Mouse (Mus musculus): Measurements from ENCODE around the gene Egf. TPM values are rescaled to one million over a fixed set of nuclear protein-coding genes. Genes with fewer than 3 reads are reported as not detected.

Gene Egf
- total and polyA plus RNA-seq, 2 experiments from 2014 or later: 1.2 to 1.3 TPM

- 47% methylated on average over 8 of the region's 8 CpGs for WGBS
- H3K36me3 ChIP-seq (ENCODE audit: insufficient read depth, low read length): no peaks in the 10 kb centered on the region
- ATAC-seq (ENCODE audit: low FRiP score) (no peak), DNase-seq (ENCODE audit: low spot score) (peak; percentile 6)
- H3K27me3 ChIP-seq (ENCODE audit: insufficient read depth, low read length): no peaks in the 10 kb centered on the region
- H3K9me3 ChIP-seq (ENCODE audit: low read length): no peaks in the 10 kb centered on the region
- no peaks in the 10 kb centered on the region for H3K4me1 ChIP-seq (ENCODE audit: insufficient read depth, low read length)
- H3K4me3 ChIP-seq (ENCODE audit: low read depth, low read length): no peak overlapping the region
- no peak overlapping the region for H3K9ac ChIP-seq (replicated peaks; ENCODE audit: low read length, poor library complexity, severe bottlenecking)
- no peak overlapping the region for H3K27ac ChIP-seq (ENCODE audit: low read depth, low read length)
- H3K4me2 ChIP-seq (ENCODE audit: low read depth, low read length, poor library complexity, severe bottlenecking): no peak overlapping the region
- peak; percentile 64 for TF ChIP-seq CTCF (IDR thresholded peaks at IDR 0.05)
Observed at GRCm38 (mm10) chr3:129744803-129745202, 10.3 kb downstream of the Egf start.

- DNase-seq (ENCODE audit: low spot score) (no peak), ATAC-seq (ENCODE audit: low FRiP score) (no peak)
- H3K9me3 ChIP-seq (ENCODE audit: low read length): no peaks in the 10 kb centered on the region
- no peak overlapping the region for H3K4me2 ChIP-seq (ENCODE audit: low read depth, low read length, poor library complexity, severe bottlenecking)
- H3K27me3 ChIP-seq (ENCODE audit: insufficient read depth, low read length): no peaks in the 10 kb centered on the region
- H3K36me3 ChIP-seq (ENCODE audit: insufficient read depth, low read length): no peaks in the 10 kb centered on the region
- H3K9ac ChIP-seq (replicated peaks; ENCODE audit: low read length, poor library complexity, severe bottlenecking): no peak overlapping the region
- no peak for TF ChIP-seq CTCF (IDR thresholded peaks at IDR 0.05)
- H3K27ac ChIP-seq (ENCODE audit: low read depth, low read length): no peak overlapping the region
- H3K4me3 ChIP-seq (ENCODE audit: low read depth, low read length): no peak overlapping the region
- WGBS: 80% methylated on average over 6 of the region's 6 CpGs
- H3K4me1 ChIP-seq (ENCODE audit: insufficient read depth, low read length): no peaks in the 10 kb centered on the region
Observed at GRCm38 (mm10) chr3:129742781-129743180, 12.3 kb downstream of the Egf start.

DNA sequence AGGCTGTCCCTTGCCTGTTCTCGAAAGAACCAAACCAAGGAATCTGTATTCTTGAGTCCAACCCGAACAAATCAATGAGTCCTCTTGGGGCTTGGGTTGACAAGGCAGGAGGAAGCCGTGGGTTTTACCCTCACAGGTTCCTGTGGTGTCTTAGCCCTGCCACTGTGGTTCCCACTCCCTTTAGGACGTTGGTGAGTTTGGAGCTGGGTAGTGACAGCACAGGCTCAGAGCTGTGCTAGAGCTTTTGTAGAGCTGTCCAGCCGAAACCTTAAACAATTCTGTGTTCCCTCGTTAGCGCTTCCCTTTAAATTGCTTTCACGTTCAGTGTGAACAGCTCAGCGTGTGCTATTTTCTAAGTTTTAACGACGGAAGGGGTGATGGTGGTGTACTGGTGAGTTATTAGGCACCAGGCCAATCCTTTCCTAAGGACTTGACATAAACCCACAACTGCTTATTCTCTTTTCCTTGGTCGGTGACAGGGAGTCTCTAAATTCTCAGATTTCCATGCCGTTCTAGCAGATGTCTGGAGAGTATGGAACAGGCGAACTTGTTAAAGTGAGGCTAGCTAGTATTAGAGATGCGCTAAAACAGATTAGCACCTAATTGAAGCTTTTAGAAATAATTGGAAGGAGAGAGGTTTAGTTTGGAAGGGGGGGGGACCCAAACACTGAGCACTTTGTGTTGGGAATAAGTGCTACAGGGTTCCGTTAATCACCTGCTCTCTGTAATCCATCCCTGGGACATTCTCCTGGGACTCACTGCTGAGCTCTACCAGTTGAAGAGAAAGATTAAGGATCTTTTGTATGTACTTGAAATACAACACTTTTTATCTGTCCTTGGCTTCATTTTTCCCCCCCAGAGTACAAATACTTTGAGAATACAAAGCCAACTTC, 16.6 kb downstream of the Egf start:
- H3K36me3 ChIP-seq (ENCODE audit: insufficient read depth, low read length): no peaks in the 10 kb centered on the region
- DNase-seq (ENCODE audit: low spot score) (no peak), ATAC-seq (ENCODE audit: low FRiP score) (no peak)
- 69% methylated on average over 16 of the region's 16 CpGs for WGBS
- H3K9me3 ChIP-seq (ENCODE audit: low read length): no peaks in the 10 kb centered on the region
- no peak for TF ChIP-seq CTCF (IDR thresholded peaks at IDR 0.05)
- no peak overlapping the region for H3K4me2 ChIP-seq (ENCODE audit: low read depth, low read length, poor library complexity, severe bottlenecking)
- no peaks in the 10 kb centered on the region for H3K4me1 ChIP-seq (ENCODE audit: insufficient read depth, low read length)
- H3K9ac ChIP-seq (replicated peaks; ENCODE audit: low read length, poor library complexity, severe bottlenecking): no peak overlapping the region
- H3K27ac ChIP-seq (ENCODE audit: low read depth, low read length): no peak overlapping the region
- no peak overlapping the region for H3K4me3 ChIP-seq (ENCODE audit: low read depth, low read length)
- H3K27me3 ChIP-seq (ENCODE audit: insufficient read depth, low read length): no peaks in the 10 kb centered on the region

DNA sequence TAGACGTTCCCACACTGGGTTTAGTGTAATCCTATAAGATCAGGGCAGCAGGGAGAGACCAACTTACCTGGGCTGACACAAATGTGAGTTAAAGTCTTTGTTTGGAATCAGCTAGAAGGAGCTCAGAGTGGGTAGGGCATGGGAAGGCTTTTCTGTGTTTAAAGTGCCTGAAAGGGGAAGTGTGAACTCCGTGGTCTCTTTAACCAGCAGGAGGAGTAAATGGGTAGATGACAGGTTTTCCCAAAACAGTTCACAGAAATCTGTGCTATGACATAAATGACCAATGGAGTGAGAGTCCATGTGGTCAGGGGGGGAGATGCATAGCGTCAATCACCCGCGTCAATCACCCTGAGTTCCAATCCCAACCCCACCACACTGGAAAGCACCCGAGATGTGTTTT, 23.5 kb downstream of the Egf start:
- Histone ChIP-seq H3K9ac (replicated peaks; ENCODE audit: low read length, poor library complexity, severe bottlenecking) (no peak overlapping the region), H3K36me3 (ENCODE audit: insufficient read depth, low read length) (no peaks in the 10 kb centered on the region), H3K27ac (ENCODE audit: low read depth, low read length) (no peak overlapping the region), H3K4me1 (ENCODE audit: insufficient read depth, low read length) (no peaks in the 10 kb centered on the region), H3K9me3 (ENCODE audit: low read length) (no peaks in the 10 kb centered on the region), H3K4me2 (ENCODE audit: low read depth, low read length, poor library complexity, severe bottlenecking) (no peak overlapping the region), H3K4me3 (ENCODE audit: low read depth, low read length) (no peak overlapping the region), H3K27me3 (ENCODE audit: insufficient read depth, low read length) (no peaks in the 10 kb centered on the region)
- WGBS: 84% methylated on average over 6 of the region's 6 CpGs
- DNase-seq (ENCODE audit: low spot score): no peak
- no peak for ATAC-seq (ENCODE audit: low FRiP score)
- TF ChIP-seq CTCF (IDR thresholded peaks at IDR 0.05): no peak

- Histone ChIP-seq H3K4me1 (ENCODE audit: insufficient read depth, low read length) (no peaks in the 10 kb centered on the region), H3K27me3 (ENCODE audit: insufficient read depth, low read length) (no peaks in the 10 kb centered on the region), H3K4me3 (ENCODE audit: low read depth, low read length) (no peak overlapping the region), H3K36me3 (ENCODE audit: insufficient read depth, low read length) (no peaks in the 10 kb centered on the region), H3K9me3 (ENCODE audit: low read length) (no peaks in the 10 kb centered on the region), H3K9ac (replicated peaks; ENCODE audit: low read length, poor library complexity, severe bottlenecking) (no peak overlapping the region), H3K4me2 (ENCODE audit: low read depth, low read length, poor library complexity, severe bottlenecking) (no peak overlapping the region), H3K27ac (ENCODE audit: low read depth, low read length) (no peak overlapping the region)
- no peak for ATAC-seq (ENCODE audit: low FRiP score)
- TF ChIP-seq CTCF (IDR thresholded peaks at IDR 0.05): peak; percentile 51
- peak; percentile 15 for DNase-seq (ENCODE audit: low spot score)
- WGBS: 29% methylated on average over 8 of the region's 8 CpGs
Observed at GRCm38 (mm10) chr3:129730426-129730825, 24.7 kb downstream of the Egf start.

- no peak overlapping the region for H3K27ac ChIP-seq (ENCODE audit: low read depth, low read length)
- WGBS: 83% methylated on average over 5 of the region's 5 CpGs
- no peaks in the 10 kb centered on the region for H3K9me3 ChIP-seq (ENCODE audit: low read length)
- H3K27me3 ChIP-seq (ENCODE audit: insufficient read depth, low read length): no peaks in the 10 kb centered on the region
- no peak overlapping the region for H3K4me2 ChIP-seq (ENCODE audit: low read depth, low read length, poor library complexity, severe bottlenecking)
- H3K9ac ChIP-seq (replicated peaks; ENCODE audit: low read length, poor library complexity, severe bottlenecking): no peak overlapping the region
- H3K4me1 ChIP-seq (ENCODE audit: insufficient read depth, low read length): no peaks in the 10 kb centered on the region
- TF ChIP-seq CTCF (IDR thresholded peaks at IDR 0.05): no peak
- H3K36me3 ChIP-seq (ENCODE audit: insufficient read depth, low read length): no peaks in the 10 kb centered on the region
- no peak overlapping the region for H3K4me3 ChIP-seq (ENCODE audit: low read depth, low read length)
- no peak for DNase-seq (ENCODE audit: low spot score)
- no peak for ATAC-seq (ENCODE audit: low FRiP score)
Observed at GRCm38 (mm10) chr3:129729916-129730315, 25.2 kb downstream of the Egf start.
